Mouse (Mus musculus) hindbrain, postnatal 0 days (tissue): ENCODE data around the gene Phc3. TPM values are rescaled to one million over a fixed set of nuclear protein-coding genes. Genes with fewer than 3 reads are reported as not detected.

ENCODE experiments used
- ATAC-seq: fragments of 200-750 bp; cut with Nextera tagmentation; 2 replicates; pipeline ENCODE4 v1.8.0; 2017; ENCODE audit warnings: mild to moderate bottlenecking, moderate TSS enrichment, moderate library complexity
- DNase-seq: peaks from one replicate; pipeline ENCODE4 v3.0.0-alpha.2; 2015; ENCODE audit warnings: low spot score
- H3K27ac ChIP-seq: fragments of 300-500 bp; sonication (generic); 2 replicates; pipeline ENCODE4 v1.5.1; 2014; ENCODE audit warnings: mild to moderate bottlenecking
- H3K27me3 ChIP-seq: fragments of 300-500 bp; sonication (generic); 2 replicates; pipeline ENCODE4 v1.6.1; 2014; ENCODE audit warnings: low read length, mixed read lengths; ENCODE audit not compliant: insufficient read depth
- H3K36me3 ChIP-seq: fragments of 300-500 bp; sonication (generic); 2 replicates; pipeline ENCODE4 v1.6.1; 2014; ENCODE audit warnings: low read length, mixed read lengths; ENCODE audit not compliant: insufficient read depth
- H3K4me1 ChIP-seq: fragments of 300-500 bp; sonication (generic); 2 replicates; pipeline ENCODE4 v1.6.1; 2014; ENCODE audit warnings: antibody characterized with exemption, low read length, mixed read lengths; ENCODE audit not compliant: insufficient read depth
- H3K4me2 ChIP-seq: fragments of 300-500 bp; sonication (generic); 2 replicates; pipeline ENCODE4 v1.6.1; 2014; ENCODE audit warnings: low read depth, mild to moderate bottlenecking, low read length, moderate library complexity, mixed read lengths
- H3K4me3 ChIP-seq: fragments of 300-500 bp; sonication (generic); 2 replicates; pipeline ENCODE4 v1.5.1; 2014; ENCODE audit warnings: low read length
- H3K9ac ChIP-seq: fragments of 300-500 bp; sonication (generic); replicated peaks from 2 replicates; pipeline ENCODE4 v1.6.1; 2014; ENCODE audit warnings: mild to moderate bottlenecking, low read length, moderate library complexity, mixed read lengths
- H3K9me3 ChIP-seq: fragments of 300-500 bp; sonication (generic); 2 replicates; pipeline ENCODE4 v1.6.1; 2016; ENCODE audit warnings: low read length, mixed read lengths
- CTCF ChIP-seq: IDR thresholded peaks from 2 replicates; pipeline ENCODE4 v1.5.1; 2016; ENCODE audit warnings: antibody characterized with exemption, control low read depth, low read depth
- WGBS: fragments of 180-500 bp; shearing (Covaris S2); extraction: QIAGEN DNeasy Blood & Tissue Kit; methylation state at CpG from one replicate; pipeline ENCODE4 v1.1.7; 2014; 5-methylcytosine and 5-hydroxymethylcytosine counted together
- polyA plus RNA-seq: library from polyadenylated mRNA; unstranded; fragments of >200 nt; fragmentation: Nextera tagmentation; extraction: Ambion mirVana; gene quantifications from 2 replicates; pipeline ENCODE4 v1.2.1, GENCODE M21; 2015
- total RNA-seq: library from RNA; depleted of rRNA; stranded (reverse); fragments of >200 nt; gene quantifications from 2 replicates; pipeline ENCODE4 v1.2.3, GENCODE M21; 2014

The Phc3 gene
- total and polyA plus RNA-seq, 2 experiments from 2014 or later, result 7.4 to 27.4 TPM

- TF ChIP-seq CTCF, result no peak
- H3K4me2 ChIP-seq, result no peak overlapping the region
- no peaks in the 10 kb centered on the region for H3K27me3 ChIP-seq
- no peaks in the 10 kb centered on the region for H3K9me3 ChIP-seq
- DNase-seq (no peak), ATAC-seq (no peak)
- 56% methylated on average over 3 of the region's 3 CpGs for WGBS
- H3K36me3 ChIP-seq, result peaks cover 11% of the 10 kb centered on the region
- no peaks in the 10 kb centered on the region for H3K4me1 ChIP-seq
- H3K27ac ChIP-seq, result no peak overlapping the region
- H3K4me3 ChIP-seq, result no peak overlapping the region
- no peak overlapping the region for H3K9ac ChIP-seq
These were observed 39.4 kb downstream of the Phc3 start for GRCm38 (mm10) chr3:30929828-30930227.

DNA sequence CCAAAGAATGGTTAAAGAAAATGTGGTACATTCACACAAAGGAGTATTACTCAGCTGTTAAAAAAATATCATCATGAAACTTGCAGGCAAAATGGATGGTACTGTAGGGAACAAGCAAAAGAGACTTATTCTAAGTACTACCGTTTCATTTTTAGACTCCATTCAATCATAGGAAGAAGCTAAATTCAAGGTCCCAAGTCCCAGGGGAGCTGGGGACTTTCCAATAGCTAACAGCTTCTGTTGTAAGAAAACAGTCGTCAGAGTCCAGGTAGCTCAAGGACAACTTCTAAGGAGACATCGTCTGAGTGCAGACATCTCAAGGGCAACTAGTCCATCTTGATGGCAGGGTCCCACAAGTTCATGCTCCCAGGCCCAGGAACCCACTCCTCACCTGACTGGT, 41.6 kb downstream of the Phc3 start:
- DNase-seq (no peak), ATAC-seq (no peak)
- TF ChIP-seq CTCF, result no peak
- H3K4me1 ChIP-seq, result no peaks in the 10 kb centered on the region
- no peak overlapping the region for H3K4me2 ChIP-seq
- peaks cover 11% of the 10 kb centered on the region for H3K36me3 ChIP-seq
- WGBS, result 89% methylated on average over 3 of the region's 3 CpGs
- H3K9me3 ChIP-seq, result no peaks in the 10 kb centered on the region
- no peaks in the 10 kb centered on the region for H3K27me3 ChIP-seq
- H3K9ac ChIP-seq, result no peak overlapping the region
- no peak overlapping the region for H3K4me3 ChIP-seq
- H3K27ac ChIP-seq, result no peak overlapping the region

- no peaks in the 10 kb centered on the region for H3K4me1 ChIP-seq
- H3K27ac ChIP-seq, result no peak overlapping the region
- no peak overlapping the region for H3K4me2 ChIP-seq
- no peak overlapping the region for H3K9ac ChIP-seq
- H3K27me3 ChIP-seq, result no peaks in the 10 kb centered on the region
- H3K4me3 ChIP-seq, result no peak overlapping the region
- ATAC-seq (no peak), DNase-seq (no peak)
- no peaks in the 10 kb centered on the region for H3K9me3 ChIP-seq
- H3K36me3 ChIP-seq, result peaks cover 30% of the 10 kb centered on the region
- TF ChIP-seq CTCF, result no peak
- WGBS, result 85% methylated on average over 4 of the region's 4 CpGs
These were observed 52.1 kb downstream of the Phc3 start for GRCm38 (mm10) chr3:30917160-30917559.

- DNase-seq, result no peak
- H3K9ac ChIP-seq, result no peak overlapping the region
- H3K4me2 ChIP-seq, result no peak overlapping the region
- no peaks in the 10 kb centered on the region for H3K9me3 ChIP-seq
- H3K27me3 ChIP-seq, result no peaks in the 10 kb centered on the region
- ATAC-seq, result no peak
- peaks cover 34% of the 10 kb centered on the region for H3K36me3 ChIP-seq
- H3K27ac ChIP-seq, result no peak overlapping the region
- H3K4me1 ChIP-seq, result no peaks in the 10 kb centered on the region
- WGBS, result 86% methylated on average over 1 of the region's 1 CpGs
- H3K4me3 ChIP-seq, result no peak overlapping the region
- no peak for TF ChIP-seq CTCF
These were observed 64.6 kb downstream of the Phc3 start for GRCm38 (mm10) chr3:30904658-30905057.

DNA sequence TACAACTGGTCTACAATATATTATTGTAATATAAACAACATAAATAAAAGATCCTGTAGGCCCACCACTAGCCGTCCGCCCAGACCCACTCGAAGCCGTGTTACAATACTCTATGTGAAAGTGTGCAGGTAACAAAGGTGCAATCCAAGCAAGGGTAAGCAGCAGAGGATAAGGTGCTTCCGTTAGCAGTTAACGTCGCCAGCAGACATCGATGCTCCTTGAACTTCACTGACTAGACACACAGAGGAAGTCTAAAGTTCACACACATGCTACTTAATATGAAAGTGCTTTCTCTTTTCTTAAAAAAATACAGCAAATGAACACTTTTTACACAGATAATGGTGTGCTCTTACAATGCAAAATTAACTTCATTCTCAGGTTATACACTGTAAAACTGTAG, 69.8 kb downstream of the Phc3 start:
- Histone ChIP-seq H3K4me3 (no peak overlapping the region), H3K36me3 (peaks cover 25% of the 10 kb centered on the region), H3K9me3 (no peaks in the 10 kb centered on the region), H3K27me3 (no peaks in the 10 kb centered on the region), H3K4me1 (no peaks in the 10 kb centered on the region), H3K9ac (no peak overlapping the region), H3K4me2 (no peak overlapping the region), H3K27ac (no peak overlapping the region)
- WGBS, result 97% methylated on average over 8 of the region's 8 CpGs
- no peak for DNase-seq
- no peak for ATAC-seq
- no peak for TF ChIP-seq CTCF

- H3K27ac ChIP-seq, result no peak overlapping the region
- H3K9ac ChIP-seq, result no peak overlapping the region
- no peaks in the 10 kb centered on the region for H3K27me3 ChIP-seq
- 80% methylated on average over 5 of the region's 5 CpGs for WGBS
- 0 out of 2 replicates have a peak, but pooled peaks cover 3% of the 10 kb centered on the region for H3K9me3 ChIP-seq
- H3K36me3 ChIP-seq, result peaks cover 19% of the 10 kb centered on the region
- no peaks in the 10 kb centered on the region for H3K4me1 ChIP-seq
- ATAC-seq (no peak), DNase-seq (no peak)
- no peak overlapping the region for H3K4me3 ChIP-seq
- no peak for TF ChIP-seq CTCF
- no peak overlapping the region for H3K4me2 ChIP-seq
These were observed 72.5 kb downstream of the Phc3 start for GRCm38 (mm10) chr3:30896721-30897120.

DNA sequence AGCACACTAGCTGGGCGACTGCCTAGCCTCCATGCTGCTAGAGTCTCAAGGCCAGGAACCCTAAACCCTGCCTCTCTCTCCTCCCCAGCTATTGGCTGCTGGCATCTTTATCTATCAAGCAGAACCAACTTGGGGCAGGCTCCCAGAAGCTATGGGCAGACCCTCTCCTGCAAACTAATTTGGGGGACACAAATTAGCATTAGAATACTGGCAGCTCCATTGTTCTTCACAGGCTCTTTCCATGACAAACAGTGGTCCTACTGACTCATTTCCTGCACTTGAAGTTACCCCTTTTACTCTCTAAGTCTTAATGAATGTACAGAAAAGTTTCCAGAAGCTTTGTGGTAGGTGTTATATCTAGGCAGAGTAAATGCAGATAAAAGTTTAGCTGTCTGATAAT, 80.2 kb downstream of the Phc3 start:
- Histone ChIP-seq H3K27ac (no peak overlapping the region), H3K27me3 (no peaks in the 10 kb centered on the region), H3K4me3 (no peak overlapping the region), H3K4me2 (no peak overlapping the region), H3K9ac (no peak overlapping the region), H3K36me3 (no peaks in the 10 kb centered on the region), H3K9me3 (0 out of 2 replicates have a peak, but pooled peaks cover 3% of the 10 kb centered on the region), H3K4me1 (no peaks in the 10 kb centered on the region)
- ATAC-seq (no peak), DNase-seq (no peak)
- WGBS, result 11% methylated on average over 1 of the region's 1 CpGs
- no peak for TF ChIP-seq CTCF
